Comparison of ENCODE assay signal across 9 mouse cellular contexts in the genomic region with DNA sequence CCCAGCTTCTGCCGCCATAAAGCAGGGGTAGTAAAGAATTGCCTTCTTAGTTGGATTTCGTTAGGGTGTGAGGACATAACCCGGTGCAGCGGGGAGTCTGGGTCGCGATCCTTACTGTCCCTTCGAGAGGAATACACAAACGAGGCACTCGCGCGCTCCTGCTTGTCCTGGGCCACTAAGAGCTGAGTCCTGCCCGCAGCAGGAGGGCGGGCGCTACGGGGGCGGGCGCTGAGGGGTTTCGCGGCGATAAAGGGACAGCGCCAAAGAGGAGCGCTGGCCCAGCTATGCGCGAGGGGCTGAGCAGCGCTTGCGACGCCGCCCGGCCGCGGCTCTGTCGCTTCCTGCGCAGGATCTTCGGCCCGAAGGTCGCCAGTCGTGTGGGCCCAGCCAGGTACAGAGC. TPM values are rescaled to one million over a fixed set of nuclear protein-coding genes. Genes with fewer than 3 reads are reported as not detected.
DNase-seq lines count a peak whose midpoint lies in the region; ATAC-seq lines count a peak whose summit lies in the region.
"Had no signal": no experiment of that assay in that cellular context is flagged by ENCODE, and none has a peak within 500 bp of the region (broad histone marks: within the 10 kb centered on the region; RNA-seq: fewer than 3 reads in every experiment).

No protein-coding gene starts in this region.

- peak overlapping the region; percentile 83 for H3K4me2 ChIP-seq in heart, embryonic 12.5 days
- peak overlapping the region; percentile 63 for H3K4me2 ChIP-seq in stomach, embryonic 16.5 days (ENCODE audit: low read depth, low read length)

- no peaks in the 10 kb centered on the region for H3K36me3 ChIP-seq in heart, embryonic 12.5 days
- no peaks in the 10 kb centered on the region for H3K36me3 ChIP-seq in stomach, embryonic 16.5 days (ENCODE audit: control insufficient read depth, insufficient read depth, low read length)

- H3K9me3 ChIP-seq in heart, embryonic 12.5 days (replicated peaks): no peaks in the 10 kb centered on the region
- no peaks in the 10 kb centered on the region for H3K9me3 ChIP-seq in stomach, embryonic 16.5 days (replicated peaks; ENCODE audit: control insufficient read depth, low read length)

- DNase-seq in adrenal gland, adult (ENCODE audit: inconsistent age in 2 of 2, low spot score in 1 of 2): peak; percentile 59 to 68
- DNase-seq in adrenal gland, adult 8-10 months: no peak
- peak; percentile 58 for DNase-seq in embryo, embryonic 10 days (ENCODE audit: low spot score)
- peak; percentile 67 for DNase-seq in kidney, postnatal 10 days
- DNase-seq in lung, postnatal 4 days: peak; percentile 51 to 65
- no peak for DNase-seq in spleen, postnatal 10 days (ENCODE audit: low spot score in 2 of 2)

- H3K4me1 ChIP-seq in heart, embryonic 12.5 days (replicated peaks): peaks cover 16% of the 10 kb centered on the region; the same call in 1 of the 2 replicates
- H3K4me1 ChIP-seq in stomach, embryonic 16.5 days (ENCODE audit: control insufficient read depth, insufficient read depth, low read length): peaks cover 7% of the 10 kb centered on the region; the same call in 1 of the 2 replicates

- WGBS in heart, embryonic 12.5 days: 1% methylated on average over 37 of the region's 37 CpGs
- under 1% methylated on average over 37 of the region's 37 CpGs for WGBS in stomach, embryonic 16.5 days

- H3K9ac ChIP-seq in heart, embryonic 12.5 days: peak overlapping the region; percentile 56
- peak overlapping the region; percentile 64 for H3K9ac ChIP-seq in stomach, embryonic 16.5 days (ENCODE audit: low read length)

- peak; percentile 59; the same call in 1 of the 2 replicates for ATAC-seq in heart, embryonic 12.5 days (ENCODE audit: insufficient number of reproducible peaks, low FRiP score)
- no peak; the same call in 1 of the 2 replicates for ATAC-seq in stomach, embryonic 16.5 days (ENCODE audit: insufficient read depth, low FRiP score)

- H3K4me3 ChIP-seq in heart, embryonic 12.5 days: peak overlapping the region; percentile 49
- peak overlapping the region; percentile 45 for H3K4me3 ChIP-seq in stomach, embryonic 16.5 days (replicated peaks; ENCODE audit: low read length)
- H3K4me3 ChIP-seq: erythroblast, embryonic 14.5 days had no signal

- H3K27me3 ChIP-seq in heart, embryonic 12.5 days (replicated peaks): peaks cover 59% of the 10 kb centered on the region
- peaks cover 35% of the 10 kb centered on the region for H3K27me3 ChIP-seq in stomach, embryonic 16.5 days (ENCODE audit: control insufficient read depth, insufficient read depth, low read length)

- no peak overlapping the region for H3K27ac ChIP-seq in heart, embryonic 12.5 days (ENCODE audit: poor library complexity, severe bottlenecking)
- H3K27ac ChIP-seq in stomach, embryonic 16.5 days (ENCODE audit: low read length): 0 out of 2 replicates have a peak overlapping the region, but pooled peaks have one; percentile 34

RNA-seq across cellular contexts. Expression of gene Nos2, which starts 4.3 kb away (rescaled TPM):
- total RNA-seq in adrenal gland, adult 8-10 months (2022): 1 to 10 TPM in 2 of 4 experiments, under 1 TPM in 2; 0.52 to 6.0 (median 2.5) TPM
- polyA plus RNA-seq in heart, embryonic 12.5 days (2016; fragmentation: Nextera tagmentation; extraction: Ambion mirVana): 0.33 and 0.37 TPM in 2 replicates
- 1.3 and 1.6 TPM in 2 replicates for polyA plus RNA-seq in stomach, embryonic 16.5 days (2015; fragmentation: Nextera tagmentation; extraction: Ambion mirVana)
- polyA plus RNA-seq: erythroblast, embryonic 14.5 days had no signal

RNA-seq across cellular contexts. Expression of gene Lgals9, which starts 59.8 kb away (rescaled TPM):
- total RNA-seq in adrenal gland, adult 8-10 months (2022): 10 to 100 TPM; 16.2 to 25.1 (median 20.1) TPM
- polyA plus RNA-seq in heart, embryonic 12.5 days (2016; fragmentation: Nextera tagmentation; extraction: Ambion mirVana): 53.7 and 53.8 TPM in 2 replicates
- 84.2 and 104 TPM in 2 replicates for polyA plus RNA-seq in stomach, embryonic 16.5 days (2015; fragmentation: Nextera tagmentation; extraction: Ambion mirVana)

Comparison
In these comparisons a context has a peak if more than half of its experiments do, and no peak if none do; other contexts are left out.
1. DNase-seq: peak in adrenal gland, adult (2 of 2), embryo, embryonic 10 days (single experiment), kidney, postnatal 10 days (single experiment) and lung, postnatal 4 days (2 of 2); none in adrenal gland, adult 8-10 months (single experiment) and spleen, postnatal 10 days (0 of 2).